Mouse (Mus musculus) small intestine, adult 2 months (tissue): ENCODE data around the gene Fam161b.

Source experiments
- CTCF ChIP-seq: fragments of 200-500 bp; IDR thresholded peaks from 2 replicates; pipeline ENCODE4 v1.5.1; 2012; ENCODE audit warnings: low read depth, mild to moderate bottlenecking, control low read depth, inconsistent platforms, low read length, moderate library complexity, mixed read lengths; ENCODE audit not compliant: insufficient replicate concordance, insufficient read length; ENCODE audit errors: extremely low read depth
- POLR2A ChIP-seq: fragments of 200-500 bp; IDR thresholded peaks from 2 replicates; pipeline ENCODE4 v1.6.1; 2012; ENCODE audit warnings: low read depth, mild to moderate bottlenecking, control low read depth, inconsistent platforms, low read length, moderate library complexity

GRCm38 (mm10) chr12:84304101-84304500 lies 57.5 kb downstream of the Fam161b start:
- TF ChIP-seq CTCF, result no peak
- TF ChIP-seq POLR2A, result no peak
